Mouse (Mus musculus) forebrain, embryonic 15.5 days (tissue): ENCODE results near the gene Hmgcs2. TPM values are rescaled to one million over a fixed set of nuclear protein-coding genes. Genes with fewer than 3 reads are reported as not detected.
A peak's percentile ranks its signal among the peaks of the same experiment; 100 is the strongest.

Experiments
- ATAC-seq: fragments of 200-750 bp; cut with Nextera tagmentation; replicated peaks from 2 replicates; pipeline ENCODE4 v1.8.0; 2017; ENCODE audit warnings: mild to moderate bottlenecking, moderate TSS enrichment, moderate library complexity
- H3K27ac ChIP-seq: fragments of 300-500 bp; sonication (generic); replicated peaks from 2 replicates; pipeline ENCODE4 v1.5.1; 2015; ENCODE audit warnings: mild to moderate bottlenecking, inconsistent platforms
- H3K27me3 ChIP-seq: fragments of 300-500 bp; sonication (generic); 2 replicates; pipeline ENCODE4 v1.6.1; 2015; ENCODE audit warnings: inconsistent platforms
- H3K36me3 ChIP-seq: fragments of 300-500 bp; sonication (generic); 2 replicates; pipeline ENCODE4 v1.6.1; 2015; ENCODE audit warnings: mild to moderate bottlenecking, inconsistent platforms
- H3K4me1 ChIP-seq: fragments of 300-500 bp; sonication (generic); 2 replicates; pipeline ENCODE4 v1.6.1; 2015; ENCODE audit warnings: inconsistent platforms
- H3K4me2 ChIP-seq: fragments of 300-500 bp; sonication (generic); replicated peaks from 2 replicates; pipeline ENCODE4 v1.6.1; 2015; ENCODE audit warnings: mild to moderate bottlenecking, inconsistent platforms
- H3K4me3 ChIP-seq: fragments of 300-500 bp; sonication (generic); 2 replicates; pipeline ENCODE4 v1.5.1; 2015; ENCODE audit warnings: mild to moderate bottlenecking, inconsistent platforms
- H3K9ac ChIP-seq: fragments of 300-500 bp; sonication (generic); replicated peaks from 2 replicates; pipeline ENCODE4 v1.6.1; 2015; ENCODE audit warnings: mild to moderate bottlenecking, inconsistent platforms
- H3K9me3 ChIP-seq: fragments of 300-500 bp; sonication (generic); 2 replicates; pipeline ENCODE4 v1.6.1; 2016; ENCODE audit warnings: inconsistent platforms
- WGBS: fragments of 180-500 bp; shearing (Covaris S2); methylation state at CpG from one replicate; pipeline ENCODE4 v1.1.7; 2015; ENCODE audit warnings: mixed read lengths; 5-methylcytosine and 5-hydroxymethylcytosine counted together
- polyA plus RNA-seq: library from polyadenylated mRNA; unstranded; fragments of >200 nt; fragmentation: Nextera tagmentation; extraction: Ambion mirVana; gene quantifications from 2 replicates; pipeline ENCODE4 v1.2.1, GENCODE M21; 2015

Gene Hmgcs2
- polyA plus RNA-seq: 7.6 and 8.2 TPM in 2 replicates

DNA sequence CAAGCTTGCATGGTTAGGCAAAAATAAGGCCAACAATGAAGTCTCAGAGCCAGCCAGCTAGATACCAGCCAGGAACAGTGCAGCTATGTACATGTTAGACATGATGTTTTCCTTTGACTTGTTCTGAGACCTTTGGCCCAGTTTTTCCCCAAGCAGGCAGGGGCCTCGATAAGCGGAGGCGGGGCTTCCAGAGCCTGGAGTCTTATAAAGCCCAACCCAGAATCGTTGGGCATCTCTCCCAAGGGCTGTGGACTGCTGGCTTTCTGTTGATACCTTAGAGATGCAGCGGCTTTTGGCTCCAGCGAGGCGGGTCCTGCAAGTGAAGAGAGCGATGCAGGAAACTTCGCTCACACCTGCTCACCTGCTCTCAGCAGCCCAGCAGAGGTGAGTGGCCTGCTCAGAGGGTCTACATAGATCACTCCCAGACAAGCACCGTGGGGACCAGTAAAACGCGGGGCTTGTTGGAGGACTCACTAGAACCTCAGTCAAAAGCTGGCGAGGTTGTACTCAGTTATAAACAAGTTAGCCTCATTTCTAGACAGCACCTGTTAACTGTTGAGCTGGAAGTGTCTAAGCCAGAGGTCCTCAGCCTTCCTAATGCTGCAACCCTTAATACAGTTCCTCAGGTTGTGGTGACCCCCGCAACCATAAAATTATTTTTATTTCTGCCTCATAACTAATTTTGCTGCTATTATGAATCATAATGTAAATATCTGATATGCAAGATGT, at the start of gene Hmgcs2:
Gene Hmgcs2, plus strand, starts transcription at position 232 of the 729 bp plus-strand sequence.
- H3K36me3 ChIP-seq: no peaks in the 10 kb centered on the region
- no peaks in the 10 kb centered on the region for H3K9me3 ChIP-seq
- no peaks in the 10 kb centered on the region for H3K27me3 ChIP-seq
- no peak within 1 kb of the TSS for H3K4me3 ChIP-seq
- H3K9ac ChIP-seq: no peak within 1 kb of the TSS
- H3K4me1 ChIP-seq: no peaks in the 10 kb centered on the region
- WGBS: 65% methylated on average over 14 of the region's 14 CpGs
- H3K27ac ChIP-seq: no peak within 1 kb of the TSS
- peak; percentile 65 for ATAC-seq
- H3K4me2 ChIP-seq: no peak within 1 kb of the TSS

DNA sequence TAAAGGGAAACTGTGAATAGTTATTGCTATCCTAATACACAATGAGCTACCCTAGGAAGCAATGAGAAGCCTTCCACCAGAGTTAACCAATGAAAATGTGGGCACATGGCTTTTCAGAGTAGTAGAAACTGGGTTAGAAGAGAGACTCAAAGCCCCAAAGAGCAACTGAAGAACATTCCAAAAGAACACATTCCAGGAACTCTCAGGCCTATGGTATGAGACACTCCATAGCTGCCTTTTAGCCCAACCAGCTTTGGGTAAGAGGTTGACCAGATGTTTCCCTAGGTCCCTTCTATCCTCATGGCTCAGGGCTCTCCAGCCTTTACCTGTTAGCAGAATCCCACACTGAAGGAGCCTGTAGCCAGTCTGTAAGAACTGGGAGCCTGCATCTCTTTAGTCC, 46.7 kb upstream of the Hmgcs2 start:
- no peak overlapping the region for H3K9ac ChIP-seq
- H3K27ac ChIP-seq: no peak overlapping the region
- no peaks in the 10 kb centered on the region for H3K36me3 ChIP-seq
- no peaks in the 10 kb centered on the region for H3K4me1 ChIP-seq
- H3K4me2 ChIP-seq: no peak overlapping the region
- H3K27me3 ChIP-seq: no peaks in the 10 kb centered on the region
- no peak for ATAC-seq
- H3K9me3 ChIP-seq: no peaks in the 10 kb centered on the region
- no peak overlapping the region for H3K4me3 ChIP-seq

DNA sequence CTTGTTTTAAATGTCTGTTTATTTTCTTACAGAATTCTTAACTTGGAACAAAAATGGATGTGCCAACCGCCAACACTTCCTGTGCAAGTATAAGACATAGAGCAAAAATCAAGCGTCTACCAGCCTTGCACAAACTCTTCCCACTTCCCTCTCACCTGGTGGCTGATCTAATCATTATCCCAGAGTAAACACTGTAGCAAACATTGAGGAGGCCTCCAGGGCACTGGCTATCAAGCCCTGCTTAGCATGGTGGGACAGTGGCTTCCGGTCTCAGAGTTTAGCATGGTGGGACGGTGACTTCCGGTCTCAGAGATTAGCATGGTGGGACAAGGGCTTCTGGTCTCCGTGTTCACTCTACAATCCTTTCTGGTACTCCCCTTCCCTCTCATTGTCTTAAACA, 44.0 kb upstream of the Hmgcs2 start:
- no peak for ATAC-seq
- no peaks in the 10 kb centered on the region for H3K27me3 ChIP-seq
- WGBS: 92% methylated on average over 6 of the region's 6 CpGs

DNA sequence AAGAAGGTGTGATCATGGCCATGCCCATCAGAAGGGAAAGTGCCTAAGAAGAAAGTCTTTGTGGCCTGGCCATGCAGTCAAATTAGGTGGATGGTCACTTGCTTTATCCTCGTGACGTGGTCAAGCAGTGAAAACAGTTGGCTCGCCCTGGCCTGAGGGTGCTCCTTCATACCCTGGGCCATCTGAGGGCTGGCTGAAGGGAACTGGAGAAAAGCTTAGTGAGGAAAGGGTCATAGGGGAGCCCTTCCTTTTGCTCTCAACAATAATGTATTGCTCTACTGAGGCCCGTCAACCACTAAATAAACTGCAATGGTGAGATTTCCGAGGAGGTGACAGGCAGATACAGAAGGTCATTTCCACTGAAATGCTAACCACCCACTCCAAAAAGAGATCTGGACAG, 43.0 kb upstream of the Hmgcs2 start:
- no peaks in the 10 kb centered on the region for H3K9me3 ChIP-seq
- 83% methylated on average over 5 of the region's 5 CpGs for WGBS
- H3K27me3 ChIP-seq: no peaks in the 10 kb centered on the region
- H3K9ac ChIP-seq: no peak overlapping the region
- H3K27ac ChIP-seq: no peak overlapping the region
- no peak overlapping the region for H3K4me2 ChIP-seq
- ATAC-seq: no peak
- H3K4me1 ChIP-seq: no peaks in the 10 kb centered on the region
- H3K4me3 ChIP-seq: no peak overlapping the region
- H3K36me3 ChIP-seq: no peaks in the 10 kb centered on the region

More for the DNA sequence above, 44.0 kb upstream of the Hmgcs2 start:
- Histone ChIP-seq H3K27ac (no peak overlapping the region), H3K9ac (no peak overlapping the region), H3K36me3 (no peaks in the 10 kb centered on the region), H3K4me3 (no peak overlapping the region), H3K4me2 (no peak overlapping the region), H3K9me3 (no peaks in the 10 kb centered on the region), H3K4me1 (no peaks in the 10 kb centered on the region)

- H3K9me3 ChIP-seq: no peaks in the 10 kb centered on the region
- H3K27ac ChIP-seq: no peak overlapping the region
- H3K9ac ChIP-seq: no peak overlapping the region
- H3K27me3 ChIP-seq: no peaks in the 10 kb centered on the region
- H3K4me1 ChIP-seq: no peaks in the 10 kb centered on the region
- WGBS: 81% methylated on average over 3 of the region's 3 CpGs
- no peak for ATAC-seq
- H3K36me3 ChIP-seq: no peaks in the 10 kb centered on the region
- no peak overlapping the region for H3K4me3 ChIP-seq
- H3K4me2 ChIP-seq: no peak overlapping the region
Observed at GRCm38 (mm10) chr3:98238150-98238549, 42.1 kb upstream of the Hmgcs2 start.

GRCm38 (mm10) chr3:98242051-98242450, 38.2 kb upstream of the Hmgcs2 start:
- no peak overlapping the region for H3K4me3 ChIP-seq
- no peaks in the 10 kb centered on the region for H3K27me3 ChIP-seq
- no peak overlapping the region for H3K9ac ChIP-seq
- no peaks in the 10 kb centered on the region for H3K9me3 ChIP-seq
- no peak overlapping the region for H3K27ac ChIP-seq
- H3K4me1 ChIP-seq: no peaks in the 10 kb centered on the region
- no peaks in the 10 kb centered on the region for H3K36me3 ChIP-seq
- WGBS: 75% methylated on average over 3 of the region's 3 CpGs
- H3K4me2 ChIP-seq: no peak overlapping the region
- ATAC-seq: no peak

DNA sequence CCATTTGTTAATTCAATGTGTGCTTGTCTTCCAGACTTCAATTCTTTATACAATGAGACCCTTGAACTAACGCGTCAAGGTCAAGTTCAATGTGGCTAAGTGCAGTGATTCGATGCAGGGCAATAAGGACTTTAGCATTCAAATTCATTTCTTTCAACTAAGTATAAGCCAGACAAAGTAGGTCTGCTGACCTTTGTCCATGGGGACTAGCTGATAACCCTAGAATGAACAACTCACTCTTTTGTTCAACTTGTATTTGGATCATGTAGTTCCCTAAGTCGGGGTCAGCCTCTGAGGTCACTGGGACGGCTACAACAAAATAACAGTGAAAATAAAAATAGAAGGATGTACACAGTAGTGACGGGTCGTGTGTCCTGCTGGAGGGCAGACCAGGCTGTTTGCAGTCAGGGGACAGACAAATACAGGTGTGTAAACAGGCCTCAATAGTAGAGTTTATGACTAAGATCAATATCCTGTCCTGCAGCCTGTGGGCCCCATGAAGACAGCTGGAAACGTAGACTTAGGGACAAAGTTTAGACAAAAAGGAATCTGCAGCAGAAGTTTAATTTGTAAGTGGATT, 37.7 kb upstream of the Hmgcs2 start:
- Histone ChIP-seq H3K9ac (no peak overlapping the region), H3K4me1 (no peaks in the 10 kb centered on the region), H3K27ac (no peak overlapping the region), H3K9me3 (no peaks in the 10 kb centered on the region), H3K36me3 (no peaks in the 10 kb centered on the region), H3K4me3 (no peak overlapping the region), H3K27me3 (no peaks in the 10 kb centered on the region), H3K4me2 (no peak overlapping the region)
- ATAC-seq: no peak
- WGBS: 75% methylated on average over 8 of the region's 8 CpGs

DNA sequence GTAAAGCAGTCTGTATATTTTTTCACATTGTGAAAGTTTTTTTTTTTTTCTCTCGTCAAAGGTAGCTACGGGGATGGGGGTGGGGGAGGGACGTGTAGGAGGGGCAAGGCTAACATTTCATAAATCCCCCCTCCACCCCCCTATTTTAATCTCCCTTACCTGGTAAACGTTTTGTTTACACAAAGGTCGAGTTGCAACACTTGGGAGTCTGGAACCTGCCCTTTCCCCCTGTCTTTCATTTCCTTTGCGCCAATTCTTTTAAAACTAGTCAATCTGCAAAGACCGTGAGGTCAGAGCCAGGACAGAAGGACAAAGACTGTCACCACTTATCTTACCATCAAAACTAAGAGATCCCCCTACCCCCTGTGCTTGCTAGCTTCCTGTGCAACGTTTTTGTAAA, 34.3 kb upstream of the Hmgcs2 start:
- H3K9ac ChIP-seq: no peak overlapping the region
- H3K27ac ChIP-seq: no peak overlapping the region
- no peak overlapping the region for H3K4me3 ChIP-seq
- no peaks in the 10 kb centered on the region for H3K36me3 ChIP-seq
- H3K4me2 ChIP-seq: no peak overlapping the region
- H3K9me3 ChIP-seq: no peaks in the 10 kb centered on the region
- no peaks in the 10 kb centered on the region for H3K4me1 ChIP-seq
- WGBS: 10% methylated on average over 8 of the region's 8 CpGs
- H3K27me3 ChIP-seq: no peaks in the 10 kb centered on the region
- no peak for ATAC-seq

DNA sequence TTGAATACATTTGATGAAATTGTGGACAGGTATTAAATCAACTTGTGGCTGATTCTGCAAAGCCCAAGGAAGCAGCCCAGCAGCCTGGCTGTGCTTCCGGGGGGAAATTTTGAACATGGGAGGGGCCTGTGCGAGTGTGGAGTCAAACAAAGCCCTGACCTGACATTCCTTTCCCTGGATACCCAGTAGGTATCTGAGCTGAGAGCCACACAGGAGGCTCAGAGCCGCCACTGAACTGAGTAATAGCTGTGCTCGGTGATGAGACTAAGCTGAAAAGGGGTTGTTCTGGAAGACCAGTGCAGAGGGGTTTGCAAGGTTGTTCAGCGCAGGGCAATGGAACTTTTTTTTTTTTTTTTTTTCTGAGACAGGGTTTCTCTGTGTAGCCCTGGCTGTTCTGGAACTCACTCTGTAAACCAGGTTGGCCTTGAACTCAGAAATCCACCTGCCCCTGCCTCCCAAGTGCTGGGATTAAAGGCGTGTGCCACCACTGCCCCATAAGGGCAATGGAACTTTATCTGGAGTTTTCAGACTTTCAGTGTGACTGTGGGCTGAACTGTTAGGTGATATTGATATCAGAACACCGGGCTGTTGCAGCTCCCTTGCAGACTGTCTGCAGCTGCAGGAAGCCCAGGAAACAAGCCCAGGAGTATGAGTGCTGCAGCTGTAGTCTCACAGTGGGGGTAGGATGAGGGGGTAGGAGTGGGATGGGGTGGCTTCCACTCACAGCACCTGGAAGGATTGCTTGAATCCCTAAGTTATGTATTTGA, 33.1 kb upstream of the Hmgcs2 start:
- Histone ChIP-seq H3K4me3 (no peak overlapping the region), H3K9me3 (no peaks in the 10 kb centered on the region), H3K36me3 (no peaks in the 10 kb centered on the region), H3K9ac (no peak overlapping the region), H3K27ac (no peak overlapping the region), H3K4me2 (no peak overlapping the region), H3K4me1 (no peaks in the 10 kb centered on the region), H3K27me3 (no peaks in the 10 kb centered on the region)
- WGBS: 40% methylated on average over 7 of the region's 7 CpGs
- ATAC-seq: no peak

- Histone ChIP-seq H3K9ac (no peak overlapping the region), H3K27ac (no peak overlapping the region), H3K4me2 (no peak overlapping the region), H3K36me3 (no peaks in the 10 kb centered on the region), H3K27me3 (no peaks in the 10 kb centered on the region), H3K9me3 (no peaks in the 10 kb centered on the region), H3K4me3 (no peak overlapping the region), H3K4me1 (no peaks in the 10 kb centered on the region)
- ATAC-seq: no peak
- WGBS: 90% methylated on average over 2 of the region's 2 CpGs
Observed at GRCm38 (mm10) chr3:98249378-98249777, 30.9 kb upstream of the Hmgcs2 start.

GRCm38 (mm10) chr3:98249833-98250448, 30.3 kb upstream of the Hmgcs2 start:
- H3K4me3 ChIP-seq: no peak overlapping the region
- no peak for ATAC-seq
- no peak overlapping the region for H3K27ac ChIP-seq
- no peak overlapping the region for H3K9ac ChIP-seq
- 81% methylated on average over 11 of the region's 11 CpGs for WGBS
- H3K4me1 ChIP-seq: no peaks in the 10 kb centered on the region
- no peaks in the 10 kb centered on the region for H3K9me3 ChIP-seq
- H3K4me2 ChIP-seq: no peak overlapping the region
- no peaks in the 10 kb centered on the region for H3K27me3 ChIP-seq
- no peaks in the 10 kb centered on the region for H3K36me3 ChIP-seq

DNA sequence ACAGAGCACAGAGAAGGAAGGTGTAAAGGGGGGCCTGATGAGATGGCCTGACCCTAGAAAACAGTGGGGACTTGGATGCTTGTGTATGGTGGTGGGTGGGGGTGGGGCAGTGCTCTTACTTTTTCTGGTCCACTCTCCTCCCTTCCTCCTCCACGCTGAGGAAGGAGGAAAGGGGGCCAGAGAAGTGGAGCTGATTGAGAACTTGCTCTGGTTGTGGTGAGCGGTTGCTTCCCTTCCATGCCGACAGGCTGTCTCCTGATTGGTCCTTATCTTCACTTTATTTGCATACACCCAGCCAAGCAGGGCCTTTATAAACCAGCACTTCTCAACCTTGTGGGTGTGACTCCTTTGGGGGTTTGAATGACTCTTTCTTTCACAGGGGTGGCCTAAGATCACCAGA, 26.2 kb upstream of the Hmgcs2 start:
- no peak overlapping the region for H3K4me3 ChIP-seq
- H3K9ac ChIP-seq: no peak overlapping the region
- H3K27me3 ChIP-seq: no peaks in the 10 kb centered on the region
- WGBS: 93% methylated on average over 3 of the region's 3 CpGs
- H3K27ac ChIP-seq: no peak overlapping the region
- H3K4me2 ChIP-seq: no peak overlapping the region
- ATAC-seq: no peak
- no peaks in the 10 kb centered on the region for H3K4me1 ChIP-seq
- H3K36me3 ChIP-seq: no peaks in the 10 kb centered on the region
- no peaks in the 10 kb centered on the region for H3K9me3 ChIP-seq
